Comparison of ENCODE assay signal across 9 mouse cellular contexts in genomic region chr11:5912635-5913034, GRCm38 (mm10). TPM values are rescaled to one million over a fixed set of nuclear protein-coding genes. Genes with fewer than 3 reads are reported as not detected.
DNase-seq lines count a peak whose midpoint lies in the region; ATAC-seq and TF ChIP-seq lines count a peak whose summit lies in the region.
"Had no signal": no experiment of that assay in that cellular context is flagged by ENCODE, and none has a peak within 500 bp of the region (broad histone marks: within the 10 kb centered on the region; RNA-seq: fewer than 3 reads in every experiment).

No protein-coding gene starts in this region.

- H3K4me1 ChIP-seq in forebrain, embryonic 11.5 days (replicated peaks; ENCODE audit: control insufficient read depth, insufficient read depth, low read length), result no peaks in the 10 kb centered on the region
- no peaks in the 10 kb centered on the region for H3K4me1 ChIP-seq in forebrain, embryonic 13.5 days
- H3K4me1 ChIP-seq in ES-Bruce4 (ENCODE audit: control insufficient read depth, insufficient read depth, low read length), result no peaks in the 10 kb centered on the region
- H3K4me1 ChIP-seq in lung, embryonic 15.5 days, result no peaks in the 10 kb centered on the region

- WGBS in forebrain, embryonic 11.5 days, result 24% methylated on average over 5 of the region's 5 CpGs
- 38% methylated on average over 5 of the region's 5 CpGs for WGBS in forebrain, embryonic 13.5 days
- WGBS in lung, embryonic 15.5 days, result 28% methylated on average over 5 of the region's 5 CpGs

- no peak for TF ChIP-seq EP300 in ES-Bruce4 (IDR thresholded peaks at IDR 0.05; ENCODE audit: insufficient read depth, low read depth, low read length)

- ATAC-seq in forebrain, embryonic 11.5 days (replicated peaks; ENCODE audit: low FRiP score), result no peak
- ATAC-seq in forebrain, embryonic 13.5 days, result no peak
- peak; percentile 43; the same call in 1 of the 2 replicates for ATAC-seq in lung, embryonic 15.5 days (ENCODE audit: borderline replicate concordance, extremely low read depth, low FRiP score, low TSS enrichment)

- TF ChIP-seq POLR2A in ES-Bruce4 (IDR thresholded peaks at IDR 0.05; ENCODE audit: insufficient read depth, low read length), result no peak

- no peak overlapping the region for H3K27ac ChIP-seq in forebrain, embryonic 11.5 days (ENCODE audit: low read depth, low read length)
- H3K27ac ChIP-seq in forebrain, embryonic 13.5 days, result no peak overlapping the region
- no peak overlapping the region for H3K27ac ChIP-seq in ES-Bruce4 (ENCODE audit: insufficient read depth, low read length)
- H3K27ac ChIP-seq in lung, embryonic 15.5 days, result no peak overlapping the region

- H3K9ac ChIP-seq in forebrain, embryonic 11.5 days (ENCODE audit: low read length), result no peak overlapping the region
- no peak overlapping the region for H3K9ac ChIP-seq in forebrain, embryonic 13.5 days
- no peak overlapping the region for H3K9ac ChIP-seq in ES-Bruce4 (ENCODE audit: low read depth, poor library complexity, severe bottlenecking)
- H3K9ac ChIP-seq in lung, embryonic 15.5 days, result no peak overlapping the region

- peak; percentile 85 for TF ChIP-seq CTCF in ES-Bruce4 (IDR thresholded peaks at IDR 0.05; ENCODE audit: low read depth, low read length)

- no peaks in the 10 kb centered on the region for H3K36me3 ChIP-seq in forebrain, embryonic 11.5 days (ENCODE audit: control insufficient read depth, insufficient read depth, low read length)
- no peaks in the 10 kb centered on the region for H3K36me3 ChIP-seq in forebrain, embryonic 13.5 days (ENCODE audit: poor library complexity, severe bottlenecking)
- no peaks in the 10 kb centered on the region for H3K36me3 ChIP-seq in ES-Bruce4 (ENCODE audit: control insufficient read depth, insufficient read depth, low read length, poor library complexity, severe bottlenecking)
- no peaks in the 10 kb centered on the region for H3K36me3 ChIP-seq in lung, embryonic 15.5 days
- no peaks in the 10 kb centered on the region for H3K36me3 ChIP-seq in splenic B cell, adult 2 months (ENCODE audit: control insufficient read depth, insufficient read depth, low read length, poor library complexity, severe bottlenecking)

- H3K9me3 ChIP-seq in forebrain, embryonic 11.5 days (ENCODE audit: control insufficient read depth, low read length), result no peaks in the 10 kb centered on the region
- H3K9me3 ChIP-seq in forebrain, embryonic 13.5 days (replicated peaks), result no peaks in the 10 kb centered on the region
- no peaks in the 10 kb centered on the region for H3K9me3 ChIP-seq in ES-Bruce4 (replicated peaks; ENCODE audit: control insufficient read depth, insufficient read depth, low read length, poor library complexity, severe bottlenecking)
- no peaks in the 10 kb centered on the region for H3K9me3 ChIP-seq in lung, embryonic 15.5 days

- no peak overlapping the region for H3K4me2 ChIP-seq in forebrain, embryonic 11.5 days (ENCODE audit: low read depth, low read length, severe bottlenecking)
- H3K4me2 ChIP-seq in forebrain, embryonic 13.5 days, result no peak overlapping the region
- no peak overlapping the region for H3K4me2 ChIP-seq in lung, embryonic 15.5 days

- no peaks in the 10 kb centered on the region for H3K27me3 ChIP-seq in forebrain, embryonic 11.5 days (ENCODE audit: control insufficient read depth, insufficient read depth, low read length)
- H3K27me3 ChIP-seq in forebrain, embryonic 13.5 days, result no peaks in the 10 kb centered on the region
- no peaks in the 10 kb centered on the region for H3K27me3 ChIP-seq in ES-Bruce4 (ENCODE audit: control insufficient read depth, insufficient read depth, low read length, poor library complexity, severe bottlenecking)
- peaks cover 4% of the 10 kb centered on the region; the same call in 1 of the 2 replicates for H3K27me3 ChIP-seq in lung, embryonic 15.5 days
- no peaks in the 10 kb centered on the region for H3K27me3 ChIP-seq in splenic B cell, adult 2 months (ENCODE audit: control insufficient read depth, insufficient read depth, low read length, poor library complexity, severe bottlenecking)

- no peak overlapping the region for H3K4me3 ChIP-seq in forebrain, embryonic 11.5 days (ENCODE audit: low read depth, low read length)
- H3K4me3 ChIP-seq in forebrain, embryonic 13.5 days, result no peak overlapping the region
- H3K4me3 ChIP-seq in ES-Bruce4 (ENCODE audit: low read depth, low read length), result no peak overlapping the region
- H3K4me3 ChIP-seq in lung, embryonic 15.5 days, result no peak overlapping the region

- DNase-seq in forebrain, embryonic 11.5 days (ENCODE audit: low spot score), result peak; percentile 65
- peak; percentile 83 for DNase-seq in cerebellum, adult 18-20 months
- peak; percentile 37 for DNase-seq in gastrocnemius, postnatal 25 days
- peak; percentile 55 to 71 for DNase-seq in kidney, postnatal 25 days
- peak; percentile 66 for DNase-seq in splenic B cell, adult 2 months (ENCODE audit: low read depth, low spot score)

RNA-seq across cellular contexts. Expression of gene Myl7, which starts 14.1 kb away (rescaled TPM):
- 0.47 and 1.3 TPM in 2 replicates for polyA plus RNA-seq in forebrain, embryonic 11.5 days (2014; fragmentation: Nextera tagmentation; extraction: Ambion mirVana)
- polyA plus RNA-seq in forebrain, embryonic 13.5 days (2015; fragmentation: Nextera tagmentation; extraction: Ambion mirVana), result 1.5 TPM in 1 of 2 replicates, not detected in the other
- 1.4 TPM in 1 of 2 replicates, not detected in the other for polyA plus RNA-seq in ES-Bruce4 (2011; ENCODE audit: insufficient read depth, insufficient read length, low read depth, missing spikeins)
- total RNA-seq in gastrocnemius, postnatal 25 days (2021), result not detected
- 273 and 720 TPM in 2 replicates for polyA plus RNA-seq in lung, embryonic 15.5 days (2015; fragmentation: Nextera tagmentation; extraction: Ambion mirVana)
- total RNA-seq: layer of hippocampus, postnatal 25 days had no signal

RNA-seq across cellular contexts. Expression of gene Pold2, which starts 34.5 kb away (rescaled TPM):
- 130 TPM in 2 replicates for polyA plus RNA-seq in forebrain, embryonic 11.5 days (2014; fragmentation: Nextera tagmentation; extraction: Ambion mirVana)
- polyA plus RNA-seq in forebrain, embryonic 13.5 days (2015; fragmentation: Nextera tagmentation; extraction: Ambion mirVana), result 100 and 102 TPM in 2 replicates
- 127 and 175 TPM in 2 replicates for polyA plus RNA-seq in ES-Bruce4 (2011; ENCODE audit: insufficient read depth, insufficient read length, low read depth, missing spikeins)
- 10 to 100 TPM; 34.8 to 37.6 TPM for total RNA-seq in gastrocnemius, postnatal 25 days (2021)
- 149 and 160 TPM in 2 replicates for polyA plus RNA-seq in lung, embryonic 15.5 days (2015; fragmentation: Nextera tagmentation; extraction: Ambion mirVana)

RNA-seq across cellular contexts. Expression of gene Gck, which starts 37.2 kb away (rescaled TPM):
- 1.8 and 4.5 TPM in 2 replicates for polyA plus RNA-seq in forebrain, embryonic 11.5 days (2014; fragmentation: Nextera tagmentation; extraction: Ambion mirVana)
- polyA plus RNA-seq in forebrain, embryonic 13.5 days (2015; fragmentation: Nextera tagmentation; extraction: Ambion mirVana), result 4.7 and 5.8 TPM in 2 replicates
- polyA plus RNA-seq in ES-Bruce4 (2011; ENCODE audit: insufficient read depth, insufficient read length, low read depth, missing spikeins), result not detected in 2 replicates
- total RNA-seq in gastrocnemius, postnatal 25 days (2021), result 1 to 10 TPM; 2.0 to 5.2 TPM
- polyA plus RNA-seq in lung, embryonic 15.5 days (2015; fragmentation: Nextera tagmentation; extraction: Ambion mirVana), result 1.7 and 1.9 TPM in 2 replicates

RNA-seq across cellular contexts. Expression of gene Ykt6, which starts 42.9 kb away (rescaled TPM):
- polyA plus RNA-seq in forebrain, embryonic 11.5 days (2014; fragmentation: Nextera tagmentation; extraction: Ambion mirVana), result 25.5 and 27.2 TPM in 2 replicates
- polyA plus RNA-seq in forebrain, embryonic 13.5 days (2015; fragmentation: Nextera tagmentation; extraction: Ambion mirVana), result 65.3 and 83.1 TPM in 2 replicates
- 53.7 and 60.3 TPM in 2 replicates for polyA plus RNA-seq in ES-Bruce4 (2011; ENCODE audit: insufficient read depth, insufficient read length, low read depth, missing spikeins)
- 10 to 100 TPM; 38.1 to 38.9 TPM for total RNA-seq in gastrocnemius, postnatal 25 days (2021)
- polyA plus RNA-seq in lung, embryonic 15.5 days (2015; fragmentation: Nextera tagmentation; extraction: Ambion mirVana), result 58.6 and 61.4 TPM in 2 replicates

RNA-seq across cellular contexts. Expression of gene Aebp1, which starts 50.9 kb away (rescaled TPM):
- polyA plus RNA-seq in forebrain, embryonic 11.5 days (2014; fragmentation: Nextera tagmentation; extraction: Ambion mirVana), result 20.4 and 24.9 TPM in 2 replicates
- polyA plus RNA-seq in forebrain, embryonic 13.5 days (2015; fragmentation: Nextera tagmentation; extraction: Ambion mirVana), result 5.5 and 6.0 TPM in 2 replicates
- polyA plus RNA-seq in ES-Bruce4 (2011; ENCODE audit: insufficient read depth, insufficient read length, low read depth, missing spikeins), result 4.9 and 5.5 TPM in 2 replicates
- total RNA-seq in gastrocnemius, postnatal 25 days (2021), result 10 to 100 TPM; 23.9 to 31.3 TPM
- 31.3 and 37.6 TPM in 2 replicates for polyA plus RNA-seq in lung, embryonic 15.5 days (2015; fragmentation: Nextera tagmentation; extraction: Ambion mirVana)

Comparison
In these comparisons a context has a peak if more than half of its experiments do, and no peak if none do; other contexts are left out.
1. RNA of gene Myl7, which starts 14.1 kb away (polyA plus RNA-seq): 273 to 720 TPM in lung, embryonic 15.5 days; 1.4 TPM in ES-Bruce4, 0.47 to 1.3 TPM in forebrain, embryonic 11.5 days and 1.5 TPM in forebrain, embryonic 13.5 days; every median in the first group is over 100 times any median in the second.
2. Peak in every context shown above with its lines, with median percentiles within 50 percentile points of each other: DNase-seq.